Mouse (Mus musculus): ENCODE results near the gene Cd9.

DNA sequence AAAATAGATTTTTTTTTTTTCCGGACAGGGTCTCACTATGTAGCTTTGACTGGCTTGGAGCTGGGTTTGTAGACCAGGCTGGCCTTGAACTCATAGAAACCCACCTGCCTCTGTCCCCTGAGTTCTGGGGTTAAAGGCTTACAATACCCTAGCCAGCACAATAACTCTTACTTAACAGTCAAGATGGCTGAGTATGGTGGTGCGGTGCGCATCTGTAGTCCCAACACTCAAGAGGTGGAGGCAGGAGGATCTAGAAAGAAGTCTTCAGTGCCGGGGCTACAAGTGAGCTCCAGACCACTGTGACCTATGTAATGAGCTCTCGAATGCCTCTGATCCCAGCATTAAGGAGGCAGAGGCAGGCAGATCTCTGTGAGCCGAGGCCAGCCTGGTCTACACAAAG lies 82.9 kb downstream of the Cd9 start:
- TF ChIP-seq E2F4 (IDR thresholded peaks at IDR 0.05; ENCODE audit: insufficient replicate concordance, low read depth, low read length) (no peak), HCFC1 (IDR thresholded peaks at IDR 0.05; ENCODE audit: low read depth, low read length) (no peak), POLR2A (IDR thresholded peaks at IDR 0.05; ENCODE audit: low read depth, low read length) (no peak), MAFK (IDR thresholded peaks at IDR 0.05; ENCODE audit: insufficient replicate concordance, low read length) (no peak), PAX5 (IDR thresholded peaks at IDR 0.05; ENCODE audit: low read length) (no peak), GABPA (IDR thresholded peaks at IDR 0.05; ENCODE audit: insufficient replicate concordance, low read depth, low read length) (no peak), ELF1 (IDR thresholded peaks at IDR 0.05; ENCODE audit: low read depth, low read length) (no peak), EP300 (IDR thresholded peaks at IDR 0.05; ENCODE audit: low read length) (no peak), CTCF (conservative IDR thresholded peaks at IDR 0.05 in 1 of 2, IDR thresholded peaks at IDR 0.05 in 1 of 2; ENCODE audit: low read depth in 2 of 2, low read length in 2 of 2) (no peak), MAX (IDR thresholded peaks at IDR 0.05; ENCODE audit: low read length) (no peak)

Measured in CH12.LX (cell line).